Mouse (Mus musculus) testis, adult 2 months (tissue): ENCODE data around the gene Ugt1a5. TPM values are rescaled to one million over a fixed set of nuclear protein-coding genes. Genes with fewer than 3 reads are reported as not detected.
"Not testable (repeated sequence)": the region's sequence is repeated elsewhere in the genome, so short reads cannot be mapped to it uniquely, and the experiment has no call there.

ENCODE experiments used
- H3K27ac ChIP-seq: fragments of 200-500 bp; 2 replicates; pipeline ENCODE4 v1.5.1; 2012; ENCODE audit warnings: low read depth, low read length; ENCODE audit not compliant: control insufficient read depth, insufficient read depth
- H3K27me3 ChIP-seq: fragments of 200-500 bp; 2 replicates; pipeline ENCODE4 v1.6.1; 2012; ENCODE audit warnings: mild to moderate bottlenecking, low read length, moderate library complexity; ENCODE audit not compliant: control insufficient read depth, insufficient read depth
- H3K36me3 ChIP-seq: fragments of 200-500 bp; 2 replicates; pipeline ENCODE4 v1.6.1; 2012; ENCODE audit warnings: mild to moderate bottlenecking, low read length; ENCODE audit not compliant: control insufficient read depth, insufficient read depth
- H3K4me1 ChIP-seq: fragments of 200-500 bp; 2 replicates; pipeline ENCODE4 v1.6.1; 2012; ENCODE audit warnings: low read length; ENCODE audit not compliant: control insufficient read depth, insufficient read depth
- H3K4me3 ChIP-seq: fragments of 200-500 bp; 2 replicates; pipeline ENCODE4 v1.5.1; 2012; ENCODE audit warnings: low read depth, mild to moderate bottlenecking, low read length, moderate library complexity, mixed read lengths; ENCODE audit not compliant: control insufficient read depth
- CTCF ChIP-seq: fragments of 200-500 bp; IDR thresholded peaks from 2 replicates; pipeline ENCODE4 v1.5.1; 2012; ENCODE audit warnings: low read depth, mild to moderate bottlenecking, inconsistent platforms, low read length, moderate library complexity; ENCODE audit not compliant: control insufficient read depth, insufficient read depth, insufficient replicate concordance
- POLR2A ChIP-seq: fragments of 200-500 bp; IDR thresholded peaks from 2 replicates; pipeline ENCODE4 v1.6.1; 2012; ENCODE audit warnings: low read depth, mild to moderate bottlenecking, inconsistent platforms, low read length, moderate library complexity; ENCODE audit not compliant: control insufficient read depth
- polyA plus RNA-seq: library from polyadenylated mRNA; depleted of rRNA; stranded (reverse); fragments of >200 nt; gene quantifications from 2 replicates; pipeline ENCODE4 v1.2.3, GENCODE M21; 2012

Ugt1a5 gene
- polyA plus RNA-seq, 1 experiment = 0.09 TPM

DNA sequence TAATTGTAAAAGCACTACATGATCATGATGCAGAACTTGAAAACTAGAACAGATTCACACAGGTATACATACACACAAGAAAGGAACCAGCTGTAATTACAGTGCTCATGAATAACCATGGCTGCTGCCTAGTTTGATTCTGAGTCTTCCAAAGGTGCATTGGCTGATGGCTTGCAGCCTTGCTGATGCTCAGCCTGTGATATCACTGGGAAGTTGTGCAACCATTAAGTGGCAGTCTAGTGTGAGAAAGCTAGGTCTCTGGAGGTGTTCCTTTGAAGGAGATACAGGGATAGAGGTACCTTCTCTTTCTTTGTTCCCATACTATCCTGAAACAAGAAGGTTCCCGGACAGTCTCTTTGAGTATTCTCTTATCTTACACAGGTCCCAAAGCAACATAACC lies 53.2 kb downstream of the Ugt1a5 start:
- no peaks in the 10 kb centered on the region for H3K27me3 ChIP-seq
- no peak overlapping the region for H3K27ac ChIP-seq
- TF ChIP-seq POLR2A (no peak), CTCF (no peak)
- H3K36me3 ChIP-seq = no peaks in the 10 kb centered on the region
- no peak overlapping the region for H3K4me3 ChIP-seq
- no peaks in the 10 kb centered on the region for H3K4me1 ChIP-seq

DNA sequence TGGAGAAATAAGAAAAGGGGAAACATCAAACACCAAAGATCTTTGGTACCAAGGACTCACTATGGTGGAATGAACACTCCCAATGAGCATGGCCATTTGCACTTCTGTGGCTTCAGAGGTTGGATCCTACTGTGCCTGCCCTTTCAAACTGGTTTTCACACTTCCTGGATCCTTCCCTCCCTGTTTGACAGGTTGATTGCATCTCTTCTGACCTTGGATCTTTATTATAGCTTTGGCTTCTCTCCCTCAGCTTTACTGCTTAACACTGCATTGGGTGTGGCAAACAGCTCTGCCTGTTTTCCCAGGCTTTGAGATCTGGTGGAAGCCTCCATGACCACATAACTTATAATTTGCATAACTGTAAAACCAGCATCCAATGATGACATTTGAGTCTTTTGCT lies 54.5 kb downstream of the Ugt1a5 start:
- H3K27me3 ChIP-seq = no peaks in the 10 kb centered on the region
- H3K27ac ChIP-seq = no peak overlapping the region
- H3K4me1 ChIP-seq = no peaks in the 10 kb centered on the region
- H3K4me3 ChIP-seq = no peak overlapping the region
- no peaks in the 10 kb centered on the region for H3K36me3 ChIP-seq
- no peak for TF ChIP-seq CTCF
- TF ChIP-seq POLR2A = no peak

DNA sequence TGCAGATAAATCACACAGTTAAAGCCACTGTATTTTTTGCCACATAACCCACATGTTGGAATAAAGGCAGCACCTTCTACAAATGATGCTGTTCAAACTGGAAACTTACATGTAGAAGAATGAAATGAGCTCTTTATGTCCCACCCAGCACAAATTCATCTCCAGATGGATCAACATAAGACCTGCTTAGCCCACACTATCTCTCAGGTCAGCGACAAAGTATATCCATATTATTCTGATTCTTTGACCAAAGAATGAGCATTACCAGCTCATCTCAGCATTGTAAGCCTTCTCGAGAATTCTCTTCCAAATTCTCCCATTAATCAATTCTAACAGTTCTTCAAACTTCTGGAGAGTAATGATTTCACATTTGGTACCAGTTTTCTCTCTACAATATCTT lies 56.4 kb downstream of the Ugt1a5 start:
- Histone ChIP-seq H3K36me3 (no peaks in the 10 kb centered on the region), H3K4me1 (peaks cover 2% of the 10 kb centered on the region; the same call in 1 of the 2 replicates), H3K27ac (no peak overlapping the region), H3K4me3 (no peak overlapping the region), H3K27me3 (no peaks in the 10 kb centered on the region)
- TF ChIP-seq CTCF = no peak
- no peak for TF ChIP-seq POLR2A

GRCm38 (mm10) chr1:88223011-88223515 lies 57.3 kb downstream of the Ugt1a5 start:
- not testable (repeated sequence) for H3K4me3 ChIP-seq, H3K4me1 ChIP-seq, H3K27me3 ChIP-seq, H3K36me3 ChIP-seq, H3K27ac ChIP-seq

GRCm38 (mm10) chr1:88223591-88223990 lies 57.8 kb downstream of the Ugt1a5 start:
- Histone ChIP-seq H3K4me1 (peaks cover 2% of the 10 kb centered on the region; the same call in 1 of the 2 replicates), H3K27ac (no peak overlapping the region), H3K36me3 (no peaks in the 10 kb centered on the region; the same call in 1 of the 2 replicates), H3K4me3 (no peak overlapping the region), H3K27me3 (no peaks in the 10 kb centered on the region)
- no peak for TF ChIP-seq POLR2A
- TF ChIP-seq CTCF = no peak

DNA sequence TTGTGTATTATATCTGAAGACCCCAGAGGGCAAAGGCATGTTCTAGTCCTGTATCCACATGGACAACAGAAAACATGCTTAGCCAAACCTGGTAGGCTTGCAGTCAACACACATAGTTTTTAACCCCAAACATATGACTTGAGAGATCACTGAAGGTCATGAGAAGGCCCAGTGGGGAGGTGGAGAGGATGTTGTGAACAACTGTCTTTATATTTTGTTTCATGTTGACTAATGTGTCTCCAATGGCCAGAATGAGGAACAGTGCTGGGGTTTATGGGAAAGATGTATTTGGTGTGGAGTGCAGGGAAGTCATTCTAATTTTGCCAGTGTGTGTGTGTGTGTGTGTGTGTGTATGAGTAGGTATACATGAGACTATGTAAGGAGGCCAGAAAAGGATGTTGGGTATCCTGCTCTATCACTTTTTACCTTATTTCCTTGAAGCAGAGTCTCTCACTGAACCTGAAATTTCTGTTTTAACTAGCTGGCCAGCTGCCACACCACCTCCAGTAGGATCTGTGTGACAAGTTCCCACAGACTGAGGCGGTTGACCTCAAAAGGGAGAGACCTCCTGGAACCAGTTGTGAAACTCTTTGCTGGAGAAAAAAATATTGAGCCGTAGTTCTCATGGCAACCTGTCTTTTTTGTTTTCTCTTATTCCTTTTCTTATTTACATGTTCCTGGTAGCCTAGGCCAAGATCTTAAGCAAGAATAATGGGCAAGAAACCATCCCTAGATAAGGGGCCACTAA lies 58.4 kb downstream of the Ugt1a5 start:
- H3K27ac ChIP-seq = no peak overlapping the region
- peaks cover 2% of the 10 kb centered on the region; the same call in 1 of the 2 replicates for H3K4me1 ChIP-seq
- no peaks in the 10 kb centered on the region; the same call in 1 of the 2 replicates for H3K36me3 ChIP-seq
- no peaks in the 10 kb centered on the region for H3K27me3 ChIP-seq
- TF ChIP-seq POLR2A = no peak
- no peak for TF ChIP-seq CTCF
- no peak overlapping the region for H3K4me3 ChIP-seq

DNA sequence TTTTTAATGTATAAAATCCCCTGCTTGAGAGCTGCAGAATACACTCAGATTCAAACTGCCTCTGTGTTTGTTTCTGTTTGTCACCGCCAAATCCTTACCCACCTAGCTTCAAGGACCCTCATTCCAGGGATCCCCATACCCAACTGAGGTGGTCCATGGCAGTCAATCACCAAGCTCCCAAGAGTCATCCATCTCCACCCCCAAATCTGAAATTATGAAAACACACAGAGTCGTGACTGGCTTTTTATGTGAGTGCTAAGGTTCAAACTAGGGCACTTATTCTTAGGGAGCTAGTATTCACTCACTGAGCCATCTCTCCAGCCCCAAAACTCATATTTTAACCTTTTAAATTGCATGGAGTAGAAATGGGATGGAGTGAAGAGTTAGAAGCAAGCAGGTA lies 59.5 kb downstream of the Ugt1a5 start:
- not testable (repeated sequence) for H3K4me1 ChIP-seq, H3K4me3 ChIP-seq, H3K36me3 ChIP-seq, H3K27ac ChIP-seq, H3K27me3 ChIP-seq
